Mouse (Mus musculus) lung, postnatal 36 days (tissue): Measurements from ENCODE around the gene Adam11.
"Not testable (repeated sequence)": the region's sequence is repeated elsewhere in the genome, so short reads cannot be mapped to it uniquely, and the experiment has no call there.

Source experiments
- DNase-seq: peaks from one replicate; pipeline ENCODE4 v3.0.0; 2022; ENCODE audit warnings: mixed read lengths

Gene Adam11

DNA sequence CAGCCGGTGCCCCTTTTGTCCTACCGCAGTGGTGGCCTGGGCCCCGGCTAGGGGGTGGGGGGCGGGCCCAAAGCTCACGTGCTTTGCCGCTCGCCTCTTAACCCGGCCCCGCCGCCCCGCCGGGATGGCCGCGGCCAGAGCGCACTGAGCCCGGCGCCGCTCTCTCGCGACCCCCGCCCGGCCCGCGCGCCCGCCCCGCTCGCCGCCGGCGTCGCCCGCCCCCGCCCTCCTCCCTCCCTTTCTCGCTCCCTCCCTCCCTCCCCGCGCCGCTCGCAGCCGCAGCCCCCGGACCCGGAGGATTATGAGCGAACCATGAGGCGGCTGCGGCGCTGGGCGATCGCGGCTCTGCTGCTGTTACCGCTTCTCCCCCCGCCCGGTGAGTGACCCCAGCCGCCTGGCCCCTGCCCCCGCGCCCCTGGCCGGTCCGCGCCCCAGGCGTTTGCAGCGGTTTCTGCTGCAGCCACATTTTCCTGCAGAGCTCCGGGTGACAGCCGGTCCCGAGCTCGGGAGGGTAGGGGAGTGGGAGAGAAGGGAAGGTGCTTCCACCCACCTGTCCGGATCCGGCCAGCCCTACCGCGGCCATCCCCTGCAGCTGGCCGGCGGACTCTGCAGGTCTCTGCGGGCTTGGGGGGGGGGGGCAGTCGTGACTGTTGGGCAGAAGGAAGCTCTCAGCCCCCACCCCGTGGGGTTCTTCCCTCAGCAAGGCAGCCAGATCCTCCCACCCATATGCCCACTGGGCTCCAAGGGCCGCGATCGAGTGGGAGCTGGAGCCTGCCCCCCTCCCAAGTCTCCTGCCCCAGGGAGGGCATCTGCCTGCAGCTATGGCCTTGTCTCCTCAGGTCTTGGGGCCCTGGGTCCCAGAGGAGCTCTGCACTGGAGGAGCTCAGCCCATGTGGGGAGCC lies at the start of gene Adam11:
Gene Adam11 (plus strand): TSS at position 131 of the 902 bp plus-strand sequence.
- no peak for DNase-seq

DNA sequence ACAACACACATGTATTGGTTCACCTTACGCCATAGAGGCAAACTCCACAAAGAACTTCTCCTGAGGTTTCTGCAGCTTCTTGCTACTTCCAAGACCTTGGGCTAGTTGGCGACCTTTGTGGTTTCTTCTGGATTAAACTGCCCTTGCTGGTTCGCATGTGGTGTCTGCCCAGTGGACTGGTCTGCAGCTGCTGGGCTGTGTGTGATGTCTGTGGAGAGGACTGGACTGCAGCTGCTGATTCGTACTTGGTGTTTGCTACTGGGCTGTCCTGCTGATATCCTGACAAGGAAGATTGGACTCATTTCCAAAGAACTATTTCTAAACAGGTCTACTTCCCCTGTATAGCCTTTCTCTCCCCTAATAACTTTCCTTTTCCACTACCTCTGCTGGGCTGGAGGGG lies 48.8 kb upstream of the Adam11 start:
- no peak for DNase-seq

GRCm38 (mm10) chr11:102714578-102714977 lies 46.7 kb upstream of the Adam11 start:
- DNase-seq: not testable (repeated sequence)

DNA sequence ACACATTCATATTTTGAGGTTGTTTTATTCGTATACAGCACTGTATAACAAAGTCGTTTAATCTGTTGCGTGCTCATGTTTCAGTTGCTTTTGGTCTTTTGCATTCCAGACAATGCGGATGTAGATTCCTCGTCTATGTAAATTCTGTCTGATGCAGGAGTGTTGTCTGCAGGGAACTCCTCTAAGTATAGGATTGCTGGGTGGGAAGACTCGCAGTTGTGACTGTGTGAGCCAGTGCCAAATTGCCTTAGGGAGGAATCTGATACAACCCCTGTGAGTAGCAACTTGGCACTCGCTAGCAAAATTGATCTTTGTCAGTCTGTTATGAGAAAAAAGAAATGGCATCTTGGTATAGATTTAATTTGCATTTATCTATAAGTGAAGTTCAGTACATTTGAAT lies 45.1 kb upstream of the Adam11 start:
- DNase-seq: no peak

GRCm38 (mm10) chr11:102725574-102725973 lies 35.7 kb upstream of the Adam11 start:
- DNase-seq: no peak

- DNase-seq: peak; percentile 70
These were observed 32.6 kb upstream of the Adam11 start for GRCm38 (mm10) chr11:102728614-102729013.

DNA sequence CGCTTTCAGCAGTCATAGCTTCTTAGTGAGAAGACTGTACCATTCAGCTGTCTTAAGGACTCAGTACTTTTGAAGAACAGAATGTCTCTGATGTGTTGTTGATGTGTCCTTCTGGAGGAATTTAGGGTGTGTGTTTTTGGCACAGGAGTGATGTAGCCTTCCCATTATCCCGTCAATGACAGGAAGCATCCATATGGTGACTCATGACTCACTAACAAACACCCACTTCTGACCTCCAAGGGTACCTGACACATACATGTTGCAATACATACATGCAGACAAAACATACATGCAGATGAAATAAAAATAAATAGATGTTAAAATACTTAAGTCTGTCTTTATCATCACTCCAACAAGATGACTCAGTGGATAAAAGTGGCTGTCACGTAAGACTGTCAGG lies 31.4 kb upstream of the Adam11 start:
- DNase-seq: no peak

DNA sequence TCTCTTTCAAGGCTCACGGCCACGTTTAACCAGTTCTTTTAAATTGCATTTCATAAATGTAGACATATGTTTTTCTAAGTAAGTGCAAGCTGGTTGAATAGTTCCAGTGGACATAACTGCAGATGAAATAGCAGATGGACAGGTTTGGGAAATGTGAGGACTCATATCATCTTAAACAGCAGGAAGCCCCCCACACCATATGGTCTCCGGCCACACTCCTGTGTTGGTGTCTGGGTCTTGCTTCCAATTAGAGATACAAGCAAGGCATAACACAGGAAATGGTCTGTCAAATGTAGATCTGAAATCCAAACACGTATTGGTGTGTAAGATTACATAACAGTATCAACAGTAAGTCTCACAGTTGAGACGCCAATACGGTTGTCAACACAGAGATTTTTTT lies 29.9 kb upstream of the Adam11 start:
- DNase-seq: no peak

DNA sequence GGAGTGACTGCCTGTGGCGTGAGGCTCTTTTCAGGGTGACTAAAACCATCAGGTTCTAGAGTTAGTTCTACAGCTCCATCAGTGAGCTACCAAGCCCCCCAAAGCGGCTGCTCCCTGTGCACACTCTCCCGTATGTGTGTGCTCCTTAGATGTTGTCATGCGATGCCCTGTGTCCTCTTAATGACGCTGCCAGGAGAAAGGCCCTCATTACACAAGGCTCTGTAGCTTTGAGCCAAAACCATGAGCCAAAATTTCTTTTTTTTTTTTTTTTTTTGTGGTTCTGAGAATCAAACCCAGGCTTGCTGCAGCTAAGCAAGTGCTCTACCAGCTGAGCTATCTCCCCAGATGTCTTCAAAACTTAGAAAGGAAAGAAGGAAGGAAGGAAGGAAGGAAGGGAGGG lies 28.1 kb upstream of the Adam11 start:
- no peak for DNase-seq

DNA sequence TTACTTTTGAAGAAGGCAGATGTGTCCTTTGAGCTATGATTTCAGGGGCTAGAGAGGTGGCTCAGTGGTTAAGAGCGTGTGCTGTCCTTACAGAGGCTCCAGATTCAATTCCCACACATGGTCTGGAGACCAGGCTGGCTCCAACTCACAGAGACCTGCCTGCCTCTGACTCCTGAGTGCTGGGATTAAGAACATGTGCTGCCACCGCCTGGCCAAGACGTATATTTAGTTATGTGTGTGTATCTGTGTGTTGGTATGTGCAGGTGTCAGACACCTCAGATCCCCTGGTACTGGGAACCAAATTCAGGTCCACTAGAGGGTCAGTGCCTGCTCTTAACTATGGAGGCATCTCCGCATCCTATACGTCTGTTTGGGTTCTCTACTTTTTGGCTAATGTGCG lies 26.3 kb upstream of the Adam11 start:
- DNase-seq: no peak

DNA sequence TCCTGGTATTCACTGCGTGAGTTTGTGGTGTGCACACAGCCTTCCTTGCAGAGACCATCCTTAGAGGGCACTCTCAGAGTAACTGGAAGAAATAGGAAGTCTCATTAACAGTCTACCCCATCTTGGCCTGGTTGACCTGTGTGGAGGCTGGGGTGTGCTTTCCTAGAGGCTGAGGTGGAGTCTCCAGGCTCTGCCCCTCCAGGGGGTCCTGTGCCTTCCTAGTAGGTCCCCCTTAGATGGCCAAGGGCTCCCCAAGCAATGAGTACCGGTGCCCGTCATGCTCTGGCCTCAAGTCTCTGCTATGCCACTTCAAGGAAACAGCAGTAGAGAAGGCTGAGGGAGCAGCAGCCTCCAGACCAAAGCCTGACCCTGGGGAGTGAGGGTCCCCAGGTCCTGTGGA lies 23.2 kb upstream of the Adam11 start:
- no peak for DNase-seq

DNA sequence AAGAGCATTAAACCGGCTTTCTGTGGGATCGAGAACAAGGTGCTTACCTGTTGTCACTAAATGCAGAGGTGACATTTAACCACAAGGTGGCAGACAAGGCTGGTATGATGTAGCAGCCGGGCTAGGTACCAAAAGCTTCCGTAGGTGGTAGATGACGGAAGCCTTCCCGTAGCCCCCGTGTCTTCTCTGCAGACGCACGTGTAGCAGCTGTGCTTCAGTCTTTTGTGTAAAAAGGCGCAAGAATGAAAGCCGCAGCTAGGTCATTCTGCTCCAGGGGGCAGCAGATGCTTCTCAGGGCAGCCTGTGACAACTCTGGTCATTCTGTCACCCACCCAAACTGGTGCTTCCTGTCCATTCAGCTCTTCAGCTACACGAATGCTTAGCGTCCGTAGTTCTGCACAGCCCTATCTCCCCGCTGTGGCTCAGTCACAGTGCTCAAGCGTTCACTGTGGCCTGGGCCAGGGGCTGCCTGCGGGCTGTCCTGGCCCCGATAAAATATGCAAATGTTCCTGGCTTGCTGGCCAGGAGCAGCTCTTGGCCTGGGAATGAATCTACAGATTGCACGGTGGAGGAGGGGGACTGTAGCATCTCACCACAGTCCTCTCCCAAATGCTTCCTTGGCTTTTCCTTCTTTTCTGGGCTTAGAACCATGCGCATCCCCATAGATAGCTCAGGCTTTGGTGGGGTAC lies 21.8 kb upstream of the Adam11 start:
- peak; percentile 61 for DNase-seq

DNA sequence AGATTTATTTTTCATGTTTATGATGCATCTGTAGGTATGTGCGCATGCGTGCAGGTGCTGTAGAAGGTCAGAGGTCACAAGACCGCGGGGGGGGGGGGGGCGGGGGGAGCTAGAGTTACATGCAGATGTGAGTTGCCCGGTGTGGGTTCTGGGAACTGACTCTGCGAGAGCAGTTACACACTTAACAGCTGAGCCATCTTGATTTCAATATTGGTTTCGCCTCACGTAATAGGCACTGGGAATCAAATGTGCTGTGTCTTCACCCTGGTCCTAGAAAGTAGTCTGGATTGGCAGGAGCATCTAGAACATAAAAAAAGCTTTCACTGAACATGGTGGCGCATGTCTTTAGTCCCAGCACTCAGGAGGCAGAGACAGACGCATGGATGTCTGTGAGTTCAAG lies 20.6 kb upstream of the Adam11 start:
- DNase-seq: no peak

DNA sequence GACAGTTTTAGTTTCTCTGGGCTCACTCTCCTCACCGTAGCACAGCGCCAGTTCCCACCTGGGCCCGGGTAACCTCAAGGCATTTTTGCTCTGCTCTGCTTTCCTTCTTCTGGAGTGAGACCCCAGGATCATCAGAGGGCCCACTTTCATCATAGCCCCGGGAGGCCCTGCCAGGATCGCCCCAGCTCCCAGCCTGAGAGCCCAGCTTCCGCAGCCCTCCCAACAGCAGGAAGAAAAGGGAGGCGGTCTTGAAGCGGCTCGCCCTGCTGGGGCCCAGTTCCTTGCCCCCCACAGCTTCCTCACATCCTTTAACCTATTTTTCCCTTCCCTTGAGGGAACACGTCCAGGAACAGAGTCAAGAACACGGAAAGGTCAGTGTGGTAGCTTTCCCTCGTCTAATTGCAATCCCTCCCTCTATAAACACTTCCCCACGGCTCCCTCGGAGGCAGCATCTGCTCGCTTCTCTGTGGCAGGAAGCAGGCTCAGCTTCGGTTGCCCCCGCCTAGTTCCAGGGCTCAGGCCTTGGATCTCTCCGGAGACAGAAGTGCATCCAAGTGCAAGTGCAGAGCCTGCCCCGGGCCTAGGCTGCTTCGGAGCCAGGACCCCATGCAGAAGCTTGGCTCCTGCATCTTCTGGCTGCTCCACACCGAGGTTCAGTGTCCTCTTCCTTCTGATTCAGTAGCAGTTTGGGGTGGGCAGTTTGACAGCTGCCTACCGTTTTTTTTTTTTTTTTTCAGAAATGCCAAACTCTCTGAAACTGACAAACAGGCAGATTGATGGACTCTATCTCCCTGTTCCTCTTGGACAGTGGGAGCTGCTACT lies 19.9 kb upstream of the Adam11 start:
- DNase-seq: no peak

DNA sequence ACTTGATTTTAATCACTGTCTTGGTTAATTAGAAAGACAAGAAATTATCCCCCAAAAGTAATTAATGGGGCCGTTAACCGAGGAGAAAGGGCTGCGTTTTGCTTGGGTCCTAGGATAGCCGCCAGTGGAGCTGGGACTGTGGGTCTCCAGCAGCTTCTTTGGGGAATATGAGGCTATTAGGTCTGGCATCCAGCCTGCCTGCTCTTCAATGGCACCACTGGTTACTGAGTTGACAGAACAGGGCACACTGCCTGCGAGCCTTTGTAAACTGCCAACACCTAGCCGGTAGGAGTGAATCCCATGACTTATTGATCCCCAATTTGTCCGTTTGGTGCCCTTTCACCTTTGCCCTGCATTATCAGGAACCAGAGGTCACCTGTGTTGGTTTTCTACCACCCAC lies 19.2 kb upstream of the Adam11 start:
- DNase-seq: no peak

- no peak for DNase-seq
These were observed 18.4 kb upstream of the Adam11 start for GRCm38 (mm10) chr11:102742843-102743242.

GRCm38 (mm10) chr11:102744746-102745145 lies 16.5 kb upstream of the Adam11 start:
- no peak for DNase-seq

DNA sequence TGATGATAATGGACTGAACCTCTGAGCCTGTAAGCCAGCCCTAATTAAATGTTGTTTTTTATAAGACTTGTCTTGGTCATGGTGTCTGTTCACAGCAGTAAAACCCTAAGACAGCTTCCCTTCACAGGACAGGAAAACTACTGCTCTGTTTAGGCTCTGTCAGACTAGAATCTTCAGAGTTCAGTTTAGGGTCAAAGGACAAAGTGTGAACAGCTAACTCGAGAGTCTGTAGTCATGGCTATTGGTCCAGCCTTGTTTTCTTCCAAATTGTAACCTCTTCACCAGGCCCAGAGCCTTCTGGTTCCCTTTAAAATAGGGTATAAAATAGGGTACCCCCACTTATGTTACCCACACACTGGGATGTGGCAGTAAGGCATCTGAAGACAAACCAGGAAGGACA lies 13.4 kb upstream of the Adam11 start:
- no peak for DNase-seq

DNA sequence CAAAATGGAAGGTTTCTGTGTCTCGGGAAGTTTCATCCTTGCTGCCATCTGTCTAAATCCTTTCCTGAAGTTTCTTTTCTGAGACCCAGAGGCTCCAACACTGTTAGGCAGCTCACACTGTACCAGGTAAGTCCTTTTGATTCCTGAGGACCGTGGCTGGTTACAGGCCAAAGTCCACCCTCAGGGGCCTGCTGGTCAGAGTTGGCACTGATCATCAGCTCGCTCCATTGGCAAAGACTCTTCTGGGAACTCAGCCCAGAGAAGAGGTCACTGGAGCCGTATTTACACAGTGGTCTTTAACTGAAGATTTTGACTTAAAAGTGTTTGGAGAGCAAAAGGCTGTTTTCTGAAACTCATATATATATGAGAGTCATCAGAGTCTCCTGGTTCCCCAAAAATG lies 12.9 kb upstream of the Adam11 start:
- no peak for DNase-seq

DNA sequence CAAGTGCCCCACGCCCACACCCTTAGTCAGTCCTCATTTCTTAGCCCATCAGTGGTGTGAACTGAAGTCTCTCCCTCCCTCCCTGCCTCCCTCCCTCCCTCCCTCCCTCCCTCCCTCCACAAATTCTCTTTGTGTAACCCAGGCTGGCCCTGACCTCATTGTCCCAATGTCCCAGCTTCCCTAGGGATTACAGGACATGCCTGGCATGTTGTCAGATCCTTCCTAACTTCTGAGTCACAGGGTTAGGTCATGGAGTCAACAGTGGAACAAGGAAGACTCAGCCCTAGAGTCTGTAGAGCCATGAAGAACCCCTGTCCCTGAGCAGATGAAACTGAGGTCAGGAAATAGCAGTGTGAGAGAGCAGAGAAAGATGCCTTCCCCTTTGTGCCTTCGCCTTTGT lies 11.5 kb upstream of the Adam11 start:
- no peak for DNase-seq

DNA sequence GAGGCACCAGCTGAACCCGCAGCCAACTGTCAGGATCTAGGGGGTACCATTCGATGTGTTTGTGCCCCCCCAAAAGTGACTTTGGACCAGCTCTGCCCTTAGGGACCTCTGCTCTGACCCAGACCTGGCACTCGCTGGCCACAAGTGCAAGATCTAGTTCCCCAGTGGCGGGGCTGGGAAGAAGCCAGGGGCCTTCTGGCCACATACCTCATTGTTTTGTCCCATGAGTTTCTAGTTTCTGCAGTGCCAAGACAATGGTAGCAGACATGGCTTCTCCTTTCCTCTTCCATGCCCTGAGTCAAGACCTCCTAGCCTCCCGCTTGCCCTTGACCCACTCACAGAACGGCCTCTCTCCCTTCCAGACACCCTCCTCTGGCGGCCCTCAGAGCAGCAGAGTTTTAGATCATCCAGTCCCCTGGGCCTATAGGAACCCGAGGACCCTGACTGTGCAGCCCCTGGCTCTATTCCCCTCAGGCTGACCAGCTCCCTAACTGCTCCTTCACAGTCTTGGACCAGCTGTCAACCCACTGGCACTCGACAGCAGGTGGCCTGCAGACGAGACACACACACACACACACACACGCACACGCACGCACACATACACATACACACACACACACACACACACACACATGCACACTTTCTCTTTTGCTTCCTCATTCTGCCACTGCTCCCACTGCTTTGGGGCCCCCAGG lies 8.2 kb upstream of the Adam11 start:
- no peak for DNase-seq

DNA sequence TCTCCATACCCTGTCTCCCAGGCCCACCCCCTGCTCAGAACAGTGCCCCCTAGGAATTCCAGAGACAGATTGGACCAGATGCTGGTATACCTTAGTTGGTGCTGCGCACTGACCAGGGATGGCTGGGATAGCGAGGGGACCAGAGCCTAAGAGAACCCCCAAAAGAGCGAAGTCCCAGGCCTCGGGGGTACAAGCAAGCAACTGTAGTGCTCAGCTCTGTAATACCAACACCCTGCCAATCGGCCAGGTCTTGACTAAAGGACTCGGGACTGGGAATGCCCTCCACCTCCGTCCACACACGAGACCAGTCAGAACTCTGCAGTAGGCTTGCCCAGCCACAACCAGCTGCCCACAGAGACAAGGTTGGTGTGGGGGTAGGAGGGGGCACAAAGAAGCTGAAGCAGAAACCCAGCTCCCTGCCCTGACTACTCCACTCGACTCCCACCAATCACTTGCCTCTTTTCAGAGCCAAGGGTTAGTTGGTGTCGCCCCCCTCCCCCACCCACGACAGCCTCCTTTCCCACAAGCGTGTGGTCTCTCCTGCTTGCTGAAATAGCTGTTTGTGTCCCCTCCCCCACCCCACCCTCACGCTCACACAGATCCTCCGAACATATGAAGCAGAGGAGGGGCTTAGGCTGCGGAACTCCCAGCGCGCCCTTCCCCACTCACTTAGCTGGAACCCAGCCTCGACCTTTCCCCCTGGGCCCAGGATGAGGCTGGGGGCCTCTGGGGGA lies 7.5 kb upstream of the Adam11 start:
- DNase-seq: no peak
